Mouse (Mus musculus): ENCODE measurements around the gene Frem1. TPM values are rescaled to one million over a fixed set of nuclear protein-coding genes. Genes with fewer than 3 reads are reported as not detected.

Frem1 gene
- polyA plus RNA-seq, 1 experiment = 0.64 TPM

DNA sequence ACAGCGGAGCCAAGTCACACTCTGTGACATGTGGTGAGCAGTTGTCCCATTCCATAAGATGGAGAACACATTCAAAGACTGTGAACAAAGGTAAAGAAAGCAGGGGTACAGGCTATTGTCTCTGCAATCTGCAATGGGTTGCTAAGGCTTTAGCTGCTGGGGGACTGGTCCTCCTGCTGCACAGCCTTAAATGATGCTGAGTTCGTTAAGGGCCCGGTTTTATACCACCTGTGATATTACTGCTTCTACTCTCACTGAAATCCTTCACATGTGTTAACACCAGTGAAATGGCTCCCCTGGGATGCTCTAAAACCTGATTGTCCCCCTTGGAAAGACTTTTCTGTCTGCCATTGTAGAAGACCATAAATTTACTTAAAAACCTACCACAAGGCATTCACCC is 6.1 kb downstream of the Frem1 start:
- TF ChIP-seq CTCF (IDR thresholded peaks at IDR 0.05; ENCODE audit: low read depth, low read length) (no peak), POLR2A (IDR thresholded peaks at IDR 0.05; ENCODE audit: insufficient read depth, low read length) (no peak), EP300 (IDR thresholded peaks at IDR 0.05; ENCODE audit: insufficient read depth, low read depth, low read length) (no peak)
- no peaks in the 10 kb centered on the region for H3K36me3 ChIP-seq (ENCODE audit: control insufficient read depth, insufficient read depth, low read length, poor library complexity, severe bottlenecking)
- H3K4me3 ChIP-seq (ENCODE audit: low read depth, low read length) = no peak overlapping the region
- no peaks in the 10 kb centered on the region for H3K9me3 ChIP-seq (replicated peaks; ENCODE audit: control insufficient read depth, insufficient read depth, low read length, poor library complexity, severe bottlenecking)
- no peak overlapping the region for H3K9ac ChIP-seq (ENCODE audit: low read depth, poor library complexity, severe bottlenecking)
- no peaks in the 10 kb centered on the region for H3K4me1 ChIP-seq (ENCODE audit: control insufficient read depth, insufficient read depth, low read length)
- H3K27ac ChIP-seq (ENCODE audit: insufficient read depth, low read length) = no peak overlapping the region
- no peaks in the 10 kb centered on the region for H3K27me3 ChIP-seq (ENCODE audit: control insufficient read depth, insufficient read depth, low read length, poor library complexity, severe bottlenecking)

DNA sequence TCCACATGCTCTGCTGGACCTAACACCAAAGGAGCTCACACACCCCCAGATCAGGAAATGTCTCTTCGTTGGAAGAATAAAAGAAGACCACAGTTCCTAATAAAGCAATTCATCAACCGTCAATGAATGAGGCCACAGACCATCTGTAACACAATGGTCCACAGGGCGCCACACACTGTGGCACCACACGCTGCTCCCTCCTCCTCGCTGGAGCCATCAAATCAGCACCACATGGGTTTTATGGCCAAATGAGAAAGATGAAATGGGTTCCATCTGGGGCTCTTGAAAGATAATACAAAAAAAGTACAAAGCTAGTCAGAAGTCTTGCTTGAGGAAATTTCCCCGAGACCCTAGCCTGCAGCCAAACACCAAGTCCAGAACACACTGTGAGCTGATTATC is 6.9 kb downstream of the Frem1 start:
- H3K4me3 ChIP-seq (ENCODE audit: low read depth, low read length) = no peak overlapping the region
- no peaks in the 10 kb centered on the region for H3K27me3 ChIP-seq (ENCODE audit: control insufficient read depth, insufficient read depth, low read length, poor library complexity, severe bottlenecking)
- H3K4me1 ChIP-seq (ENCODE audit: control insufficient read depth, insufficient read depth, low read length) = no peaks in the 10 kb centered on the region
- no peaks in the 10 kb centered on the region for H3K36me3 ChIP-seq (ENCODE audit: control insufficient read depth, insufficient read depth, low read length, poor library complexity, severe bottlenecking)
- no peak overlapping the region for H3K27ac ChIP-seq (ENCODE audit: insufficient read depth, low read length)
- no peak overlapping the region for H3K9ac ChIP-seq (ENCODE audit: low read depth, poor library complexity, severe bottlenecking)
- TF ChIP-seq EP300 (IDR thresholded peaks at IDR 0.05; ENCODE audit: insufficient read depth, low read depth, low read length) = no peak
- TF ChIP-seq POLR2A (IDR thresholded peaks at IDR 0.05; ENCODE audit: insufficient read depth, low read length) = no peak
- no peak for TF ChIP-seq CTCF (IDR thresholded peaks at IDR 0.05; ENCODE audit: low read depth, low read length)
- no peaks in the 10 kb centered on the region for H3K9me3 ChIP-seq (replicated peaks; ENCODE audit: control insufficient read depth, insufficient read depth, low read length, poor library complexity, severe bottlenecking)

DNA sequence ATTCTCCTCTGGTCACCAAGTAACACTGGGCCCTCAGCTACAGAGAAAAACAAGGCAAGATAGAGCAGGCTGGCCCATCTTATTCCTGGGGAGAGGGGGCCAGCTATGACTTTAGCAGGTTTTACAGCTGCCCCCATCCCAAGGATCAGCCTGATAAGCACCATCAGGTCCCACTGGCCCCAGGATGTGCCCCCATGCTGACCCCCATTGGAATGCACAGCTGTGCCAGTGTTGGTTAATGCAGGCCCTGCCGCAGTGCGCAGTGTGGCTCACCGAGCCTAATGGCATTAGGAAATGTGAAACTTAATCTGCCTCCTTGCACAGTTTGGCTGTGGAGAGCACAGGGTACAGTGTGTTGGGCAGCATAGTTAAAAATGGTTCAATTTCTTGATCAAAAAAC is 11.4 kb downstream of the Frem1 start:
- Histone ChIP-seq H3K9me3 (replicated peaks; ENCODE audit: control insufficient read depth, insufficient read depth, low read length, poor library complexity, severe bottlenecking) (peaks cover 6% of the 10 kb centered on the region; the same call in 1 of the 2 replicates), H3K36me3 (ENCODE audit: control insufficient read depth, insufficient read depth, low read length, poor library complexity, severe bottlenecking) (no peaks in the 10 kb centered on the region), H3K27me3 (ENCODE audit: control insufficient read depth, insufficient read depth, low read length, poor library complexity, severe bottlenecking) (no peaks in the 10 kb centered on the region), H3K4me3 (ENCODE audit: low read depth, low read length) (no peak overlapping the region), H3K4me1 (ENCODE audit: control insufficient read depth, insufficient read depth, low read length) (no peaks in the 10 kb centered on the region), H3K27ac (ENCODE audit: insufficient read depth, low read length) (no peak overlapping the region), H3K9ac (ENCODE audit: low read depth, poor library complexity, severe bottlenecking) (no peak overlapping the region)
- no peak for TF ChIP-seq CTCF (IDR thresholded peaks at IDR 0.05; ENCODE audit: low read depth, low read length)
- TF ChIP-seq POLR2A (IDR thresholded peaks at IDR 0.05; ENCODE audit: insufficient read depth, low read length) = no peak
- TF ChIP-seq EP300 (IDR thresholded peaks at IDR 0.05; ENCODE audit: insufficient read depth, low read depth, low read length) = no peak

DNA sequence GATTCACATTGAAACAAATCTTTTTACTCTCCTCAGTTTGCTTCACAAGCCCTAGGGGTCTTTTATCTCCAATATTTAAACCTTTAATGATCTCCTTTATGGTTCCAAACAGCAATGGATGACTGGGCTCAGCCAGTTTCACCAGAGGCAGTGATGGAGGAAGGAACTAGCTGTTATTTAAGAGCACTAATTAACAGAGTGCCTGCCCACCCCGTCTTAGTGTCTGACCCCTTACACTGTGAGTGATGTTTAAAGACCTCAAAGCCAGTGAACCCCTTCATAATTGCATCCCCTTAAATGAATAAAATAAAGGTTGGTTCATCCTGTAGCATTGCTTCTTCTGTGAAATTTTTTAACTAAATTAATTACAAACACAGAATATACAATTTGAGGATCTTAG is 19.4 kb downstream of the Frem1 start:
- Histone ChIP-seq H3K27ac (ENCODE audit: insufficient read depth, low read length) (no peak overlapping the region), H3K9ac (ENCODE audit: low read depth, poor library complexity, severe bottlenecking) (no peak overlapping the region), H3K4me3 (ENCODE audit: low read depth, low read length) (no peak overlapping the region), H3K27me3 (ENCODE audit: control insufficient read depth, insufficient read depth, low read length, poor library complexity, severe bottlenecking) (no peaks in the 10 kb centered on the region), H3K4me1 (ENCODE audit: control insufficient read depth, insufficient read depth, low read length) (no peaks in the 10 kb centered on the region), H3K9me3 (replicated peaks; ENCODE audit: control insufficient read depth, insufficient read depth, low read length, poor library complexity, severe bottlenecking) (peaks cover 6% of the 10 kb centered on the region; the same call in 1 of the 2 replicates), H3K36me3 (ENCODE audit: control insufficient read depth, insufficient read depth, low read length, poor library complexity, severe bottlenecking) (no peaks in the 10 kb centered on the region)
- TF ChIP-seq CTCF (IDR thresholded peaks at IDR 0.05; ENCODE audit: low read depth, low read length) (no peak), POLR2A (IDR thresholded peaks at IDR 0.05; ENCODE audit: insufficient read depth, low read length) (no peak), EP300 (IDR thresholded peaks at IDR 0.05; ENCODE audit: insufficient read depth, low read depth, low read length) (no peak)

DNA sequence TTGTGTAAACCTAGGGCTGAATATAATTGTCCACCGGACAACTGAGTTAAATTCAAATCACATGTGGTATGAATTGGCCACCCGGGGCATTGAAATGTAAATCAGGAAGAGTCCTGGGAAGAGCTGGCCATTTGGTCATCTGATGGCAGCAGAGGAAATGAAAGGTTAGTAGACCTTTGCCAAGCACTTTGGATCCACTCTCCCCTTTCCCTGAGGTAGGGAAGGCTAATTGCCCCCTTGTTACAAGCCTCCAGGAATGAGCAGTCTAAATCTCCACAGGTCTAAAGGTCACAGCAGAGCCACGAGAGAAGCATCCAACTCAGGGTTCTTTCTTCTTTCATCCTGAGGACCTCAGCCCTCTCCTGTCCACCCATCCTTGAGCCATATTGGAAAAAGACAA is 20.5 kb downstream of the Frem1 start:
- Histone ChIP-seq H3K9me3 (replicated peaks; ENCODE audit: control insufficient read depth, insufficient read depth, low read length, poor library complexity, severe bottlenecking) (0 out of 2 replicates have a peak, but pooled peaks cover under 1% of the 10 kb centered on the region), H3K36me3 (ENCODE audit: control insufficient read depth, insufficient read depth, low read length, poor library complexity, severe bottlenecking) (no peaks in the 10 kb centered on the region), H3K27me3 (ENCODE audit: control insufficient read depth, insufficient read depth, low read length, poor library complexity, severe bottlenecking) (no peaks in the 10 kb centered on the region), H3K4me1 (ENCODE audit: control insufficient read depth, insufficient read depth, low read length) (no peaks in the 10 kb centered on the region), H3K4me3 (ENCODE audit: low read depth, low read length) (no peak overlapping the region), H3K27ac (ENCODE audit: insufficient read depth, low read length) (no peak overlapping the region), H3K9ac (ENCODE audit: low read depth, poor library complexity, severe bottlenecking) (no peak overlapping the region)
- TF ChIP-seq EP300 (IDR thresholded peaks at IDR 0.05; ENCODE audit: insufficient read depth, low read depth, low read length) (no peak), CTCF (IDR thresholded peaks at IDR 0.05; ENCODE audit: low read depth, low read length) (no peak), POLR2A (IDR thresholded peaks at IDR 0.05; ENCODE audit: insufficient read depth, low read length) (no peak)

DNA sequence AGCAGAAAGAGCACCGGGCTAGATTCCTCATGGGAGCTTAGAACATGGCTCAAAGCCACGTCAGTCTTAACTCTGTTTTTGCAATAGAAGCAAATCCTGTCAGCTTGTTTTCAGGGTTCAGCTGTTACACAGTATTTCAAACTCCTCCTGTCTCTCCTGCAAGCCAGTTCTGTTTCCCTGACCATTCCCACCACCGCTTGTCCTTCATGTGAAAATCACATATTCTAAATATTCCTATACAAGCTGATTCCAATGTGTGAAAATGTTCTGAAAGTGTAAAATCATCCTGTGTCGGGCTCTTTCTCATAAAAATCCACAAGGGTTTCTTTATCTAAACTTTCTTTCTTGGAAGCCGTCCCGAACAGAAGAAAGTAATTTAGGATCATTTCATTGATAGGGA is 22.0 kb downstream of the Frem1 start:
- no peak overlapping the region for H3K4me3 ChIP-seq (ENCODE audit: low read depth, low read length)
- no peak overlapping the region for H3K9ac ChIP-seq (ENCODE audit: low read depth, poor library complexity, severe bottlenecking)
- no peak overlapping the region for H3K27ac ChIP-seq (ENCODE audit: insufficient read depth, low read length)
- no peaks in the 10 kb centered on the region for H3K4me1 ChIP-seq (ENCODE audit: control insufficient read depth, insufficient read depth, low read length)
- no peaks in the 10 kb centered on the region for H3K9me3 ChIP-seq (replicated peaks; ENCODE audit: control insufficient read depth, insufficient read depth, low read length, poor library complexity, severe bottlenecking)
- no peak for TF ChIP-seq POLR2A (IDR thresholded peaks at IDR 0.05; ENCODE audit: insufficient read depth, low read length)
- no peak for TF ChIP-seq EP300 (IDR thresholded peaks at IDR 0.05; ENCODE audit: insufficient read depth, low read depth, low read length)
- no peak for TF ChIP-seq CTCF (IDR thresholded peaks at IDR 0.05; ENCODE audit: low read depth, low read length)
- H3K27me3 ChIP-seq (ENCODE audit: control insufficient read depth, insufficient read depth, low read length, poor library complexity, severe bottlenecking) = no peaks in the 10 kb centered on the region
- H3K36me3 ChIP-seq (ENCODE audit: control insufficient read depth, insufficient read depth, low read length, poor library complexity, severe bottlenecking) = no peaks in the 10 kb centered on the region
